Mouse (Mus musculus): ENCODE data around the gene Atp6v0e. TPM values are rescaled to one million over a fixed set of nuclear protein-coding genes. Genes with fewer than 3 reads are reported as not detected.

The Atp6v0e gene
- 10 to 100 TPM; 39.2 to 44.6 TPM for total RNA-seq (2021)
- long read RNA-seq, experiment 1, transcript Atp6v0e-202 (3 exons, 2,812 nt), result major isoform, 13 of 28 reads
- long read RNA-seq, experiment 1, transcript Atp6v0e-201 (4 exons, 823 nt), result minor isoform, 9 of 28 reads
- long read RNA-seq, experiment 1, partial matches to known transcripts, result 0 of 28 reads
- long read RNA-seq, experiment 1, other reads (novel, unspliced or antisense), result 4 of 28 reads
- long read RNA-seq, experiment 2, transcript Atp6v0e-201 (4 exons, 823 nt), result major isoform, 25 of 44 reads
- long read RNA-seq, experiment 2, transcript Atp6v0e-202 (3 exons, 2,812 nt), result minor isoform, 10 of 44 reads
- long read RNA-seq, experiment 2, partial matches to known transcripts, result 0 of 44 reads
- long read RNA-seq, experiment 2, other reads (novel, unspliced or antisense), result 7 of 44 reads

DNA sequence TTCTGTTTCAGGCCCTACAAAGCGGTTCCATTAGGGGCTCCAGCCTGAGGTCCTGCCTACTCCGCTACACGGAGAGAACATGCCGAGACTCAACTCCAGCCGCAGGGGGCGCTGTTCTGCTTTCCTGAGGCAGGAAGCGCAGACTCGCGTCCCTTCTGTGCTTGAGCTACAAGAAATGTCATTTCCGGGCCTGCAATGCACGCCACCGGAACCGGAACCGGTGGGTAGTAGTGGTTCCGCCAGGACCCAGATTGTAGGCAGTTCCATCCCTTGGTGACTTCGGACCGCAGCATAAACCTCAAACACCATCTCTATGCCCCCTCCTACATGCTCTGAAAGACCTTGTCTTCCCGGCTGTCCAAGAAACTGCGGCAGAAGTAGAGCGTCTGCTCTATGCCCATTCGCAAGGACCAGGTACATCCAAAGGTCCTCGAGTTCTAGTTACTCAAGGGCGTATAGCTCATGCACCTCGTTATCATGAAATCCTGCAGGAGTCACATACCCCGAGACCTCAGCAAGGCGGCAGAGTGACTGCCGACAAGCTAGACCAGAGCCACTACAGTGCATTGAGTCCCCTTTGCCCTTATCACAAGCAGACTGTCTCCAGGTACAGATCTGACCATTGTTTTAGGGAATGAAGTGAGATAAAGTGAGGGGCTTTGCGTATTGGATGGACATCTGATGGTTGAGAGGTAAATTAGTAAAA lies at the start of gene Atp6v0e:
Gene Atp6v0e (plus strand): TSS at position 254 of the 706 bp plus-strand sequence.
- DNase-seq (ENCODE audit: extremely low spot score in 1 of 2, low spot score in 2 of 2), result peak; percentile 92 to 94
- peak; percentile 97 for TF ChIP-seq CTCF (IDR thresholded peaks at IDR 0.05)
- Histone ChIP-seq H3K27ac (peak within 1 kb of the TSS; percentile 90), H3K4me3 (peak within 1 kb of the TSS; percentile 83)
- intact Hi-C loops (cut with DNase I), result loop anchor here (1.0 to 10.0 kb wide), 3 partner anchors 53 to 348 kb away; partner anchors contain the start of gene Bnip1

DNA sequence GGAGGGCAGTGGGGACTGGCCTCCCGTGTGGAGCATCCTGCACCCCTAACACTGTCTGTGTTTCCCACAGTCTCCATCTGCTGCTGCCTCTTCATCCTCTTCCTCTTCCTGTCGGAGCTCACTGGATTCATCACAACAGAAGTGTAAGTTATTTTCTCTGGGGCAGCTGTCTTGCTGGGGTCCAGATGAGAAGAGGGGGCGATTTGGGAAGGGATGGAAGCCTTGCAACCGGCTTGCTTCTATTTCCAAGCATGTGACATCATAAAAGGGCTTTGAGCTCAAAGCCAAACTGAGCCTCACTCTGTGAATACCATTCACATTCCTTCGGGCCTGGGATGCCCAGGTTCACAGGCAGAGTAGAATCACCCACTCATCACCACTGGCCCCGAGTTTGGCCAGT lies 48.7 kb upstream of the Atp6v0e start:
- peak overlapping the region; percentile 79 for H3K27ac ChIP-seq
- intact Hi-C loops (cut with DNase I), result no loop called here
- no peak for TF ChIP-seq CTCF (IDR thresholded peaks at IDR 0.05)
- no peak overlapping the region for H3K4me3 ChIP-seq
- DNase-seq (ENCODE audit: extremely low spot score in 1 of 2, low spot score in 2 of 2), result no peak

DNA sequence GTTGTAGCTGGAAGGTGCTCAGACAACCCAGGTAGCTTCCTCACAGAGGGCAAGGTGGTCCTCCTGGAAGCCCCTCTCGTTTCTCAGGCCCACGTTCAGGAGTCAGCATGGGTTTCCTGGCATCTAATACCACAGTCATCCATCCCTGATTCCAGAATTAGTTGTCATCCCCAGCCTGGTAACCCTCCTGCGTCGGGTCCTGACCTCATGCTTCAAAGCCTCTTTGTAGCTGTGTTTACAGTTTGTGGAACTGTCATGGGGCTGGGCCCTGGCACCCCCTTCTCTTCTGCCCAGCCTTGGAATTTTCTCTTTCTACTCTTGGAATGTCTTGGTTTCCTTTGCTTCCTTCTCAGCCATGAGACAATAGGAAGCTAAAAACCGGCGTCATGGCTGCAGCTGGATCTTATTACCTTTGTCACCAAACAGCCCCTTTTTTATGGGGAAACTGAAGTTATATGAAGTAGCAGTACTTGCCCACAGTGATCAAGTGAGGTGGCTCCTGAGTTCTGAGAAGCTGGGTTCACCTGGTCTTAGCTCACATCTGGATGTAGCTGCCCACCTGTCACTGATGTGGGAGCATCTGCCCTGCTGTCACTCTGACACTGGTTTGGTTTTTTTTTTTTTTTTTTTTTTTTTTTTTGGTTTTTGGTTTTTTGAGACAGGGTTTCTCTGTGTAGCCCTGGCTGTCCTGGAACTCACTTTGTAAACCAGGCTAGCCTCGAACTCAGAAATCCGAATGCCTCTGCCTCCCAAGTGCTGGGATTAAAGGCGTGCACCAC lies 48.1 kb upstream of the Atp6v0e start:
- TF ChIP-seq CTCF (IDR thresholded peaks at IDR 0.05), result no peak
- intact Hi-C loops (cut with DNase I), result no loop called here
- H3K27ac ChIP-seq, result peak overlapping the region; percentile 79
- DNase-seq (ENCODE audit: extremely low spot score in 1 of 2, low spot score in 2 of 2), result no peak
- H3K4me3 ChIP-seq, result no peak overlapping the region

DNA sequence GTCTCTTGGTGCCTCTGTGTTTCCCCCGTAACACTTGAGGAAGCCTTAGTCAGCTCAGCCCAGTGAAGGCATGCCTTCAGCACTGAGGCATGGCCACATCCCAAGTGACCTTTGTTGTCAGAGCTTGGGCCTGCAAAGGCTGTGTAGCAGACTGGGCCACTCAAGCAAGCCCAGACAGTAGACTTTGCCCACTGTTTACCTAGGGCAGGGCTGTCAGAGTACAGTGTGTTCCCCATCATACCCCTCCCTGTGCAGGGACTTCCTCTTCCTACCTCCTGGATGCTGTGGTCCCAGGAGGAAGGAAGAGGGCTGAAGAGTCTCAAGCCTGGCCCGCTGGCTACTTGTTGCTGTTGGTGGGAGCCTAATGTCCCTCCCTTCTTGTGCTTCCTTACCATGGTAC lies 46.3 kb upstream of the Atp6v0e start:
- no peak for TF ChIP-seq CTCF (IDR thresholded peaks at IDR 0.05)
- intact Hi-C loops (cut with DNase I), result no loop called here
- no peak overlapping the region for H3K4me3 ChIP-seq
- no peak for DNase-seq (ENCODE audit: extremely low spot score in 1 of 2, low spot score in 2 of 2)
- H3K27ac ChIP-seq, result peak overlapping the region; percentile 54; the same call in 1 of the 2 replicates

DNA sequence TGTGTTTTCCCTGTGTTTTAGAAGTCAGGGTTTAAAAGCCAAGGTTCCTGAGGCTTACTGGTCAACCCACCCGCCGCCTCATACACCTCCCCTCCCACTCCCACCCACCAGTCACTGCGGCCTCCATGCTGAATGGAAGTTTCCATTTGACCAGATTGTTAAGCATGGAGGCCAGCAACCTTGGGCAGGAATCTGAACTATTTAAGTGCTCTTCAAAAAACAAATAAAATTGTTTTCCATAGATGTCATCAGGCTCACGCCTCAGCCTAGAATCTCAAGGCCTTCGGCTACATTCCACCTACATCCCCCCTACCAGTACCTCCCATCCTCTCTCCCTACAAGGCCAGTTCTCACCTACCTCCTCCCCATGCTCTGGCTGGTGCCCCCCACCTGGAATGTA lies 44.5 kb upstream of the Atp6v0e start:
- intact Hi-C loops (cut with DNase I), result no loop called here
- Histone ChIP-seq H3K4me3 (no peak overlapping the region), H3K27ac (no peak overlapping the region)
- TF ChIP-seq CTCF (IDR thresholded peaks at IDR 0.05), result no peak
- DNase-seq (ENCODE audit: extremely low spot score in 1 of 2, low spot score in 2 of 2), result no peak

DNA sequence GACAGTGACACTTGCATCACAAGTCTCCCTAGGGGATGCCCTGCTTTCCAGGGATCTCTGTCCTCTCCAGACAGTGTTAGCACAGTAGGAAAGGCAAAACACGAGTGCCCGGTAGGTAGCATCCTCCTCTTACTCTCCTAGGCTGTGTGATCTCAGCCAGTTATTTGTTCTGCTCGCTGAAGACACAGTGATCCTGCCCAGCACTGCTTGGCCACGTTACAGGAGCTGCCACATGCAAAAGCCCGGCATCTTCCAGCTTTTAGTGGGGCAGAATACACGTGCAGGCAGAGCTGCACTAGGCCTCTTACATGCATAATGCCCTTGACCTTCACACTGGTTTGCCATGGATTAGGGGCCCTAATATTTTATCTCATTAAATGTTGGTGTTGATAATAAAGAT lies 43.5 kb upstream of the Atp6v0e start:
- DNase-seq (ENCODE audit: extremely low spot score in 1 of 2, low spot score in 2 of 2), result no peak
- no peak for TF ChIP-seq CTCF (IDR thresholded peaks at IDR 0.05)
- Histone ChIP-seq H3K4me3 (no peak overlapping the region), H3K27ac (peak overlapping the region; percentile 53)
- intact Hi-C loops (cut with DNase I), result no loop called here

DNA sequence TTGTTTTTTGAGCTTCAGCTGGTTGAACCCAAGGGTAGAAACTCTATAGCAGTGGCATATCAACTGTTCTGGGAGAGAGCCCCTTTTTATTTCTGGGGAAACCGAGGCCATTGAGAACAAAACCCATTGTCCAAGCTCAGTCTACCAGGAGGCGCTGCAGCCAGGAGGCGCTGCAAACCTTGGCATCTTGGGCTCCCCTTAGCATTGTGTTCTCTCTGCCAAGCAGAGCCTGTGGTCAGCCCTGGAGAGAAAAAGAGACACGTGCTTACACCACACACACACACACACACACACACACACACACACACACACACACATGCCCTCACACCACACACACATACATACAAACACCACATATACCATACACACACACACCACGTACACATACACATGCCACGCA lies 42.7 kb upstream of the Atp6v0e start:
- no peak for DNase-seq (ENCODE audit: extremely low spot score in 1 of 2, low spot score in 2 of 2)
- H3K27ac ChIP-seq, result peak overlapping the region; percentile 91
- intact Hi-C loops (cut with DNase I), result no loop called here
- H3K4me3 ChIP-seq, result no peak overlapping the region
- peak; percentile 9; the same call in 1 of the 2 replicates for TF ChIP-seq CTCF (IDR thresholded peaks at IDR 0.05)

DNA sequence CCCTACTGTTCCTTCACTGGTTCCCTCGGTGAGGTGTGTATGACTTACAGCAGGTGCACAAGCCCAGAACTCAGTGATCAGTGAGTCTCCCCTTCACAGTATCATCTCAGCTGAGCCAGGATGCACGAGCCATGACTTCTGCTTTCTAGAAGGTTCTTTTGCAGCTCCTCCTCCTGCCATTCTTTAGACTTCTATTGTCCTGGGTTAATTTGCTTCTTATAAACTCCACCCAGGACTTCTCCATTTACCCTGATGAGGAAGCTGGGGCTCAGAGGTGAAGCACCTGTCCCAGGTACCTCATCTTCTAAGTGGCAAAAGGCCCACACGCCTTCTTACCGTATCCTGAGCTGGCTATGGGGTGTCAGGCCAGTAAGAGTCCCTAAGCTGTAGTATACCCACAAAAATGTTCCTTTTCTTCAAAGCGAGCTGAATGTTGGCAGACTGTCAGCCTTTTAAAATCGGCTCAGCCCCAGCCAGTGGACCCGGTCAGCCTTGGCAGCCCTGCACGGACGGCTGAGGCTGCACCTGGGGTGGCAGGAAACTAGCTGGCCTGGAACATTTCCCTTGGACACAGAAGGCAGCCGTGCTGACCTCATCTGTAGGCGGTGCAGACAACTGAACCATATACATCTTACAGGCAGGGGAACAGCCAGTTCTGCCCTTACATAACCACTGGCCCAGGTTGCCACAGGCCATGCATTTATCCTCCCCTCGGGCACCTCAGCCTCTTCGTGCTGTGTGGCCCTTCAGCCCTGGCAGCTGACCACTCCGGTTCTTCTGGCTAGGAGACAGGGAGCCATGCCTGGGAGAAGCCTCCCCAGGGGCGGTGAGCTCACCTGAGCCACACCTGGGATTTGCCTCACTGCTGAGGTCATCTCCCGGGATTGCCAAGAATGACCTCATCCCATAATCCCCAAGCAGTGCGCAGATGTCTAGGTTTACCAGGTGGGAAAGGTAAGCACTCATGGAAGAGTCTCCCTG lies 42.0 kb upstream of the Atp6v0e start:
- no peak for TF ChIP-seq CTCF (IDR thresholded peaks at IDR 0.05)
- Histone ChIP-seq H3K27ac (peak overlapping the region; percentile 91), H3K4me3 (no peak overlapping the region)
- peak in 1 of 2 experiments; percentile 44 for DNase-seq (ENCODE audit: extremely low spot score in 1 of 2, low spot score in 2 of 2)
- intact Hi-C loops (cut with DNase I), result no loop called here

DNA sequence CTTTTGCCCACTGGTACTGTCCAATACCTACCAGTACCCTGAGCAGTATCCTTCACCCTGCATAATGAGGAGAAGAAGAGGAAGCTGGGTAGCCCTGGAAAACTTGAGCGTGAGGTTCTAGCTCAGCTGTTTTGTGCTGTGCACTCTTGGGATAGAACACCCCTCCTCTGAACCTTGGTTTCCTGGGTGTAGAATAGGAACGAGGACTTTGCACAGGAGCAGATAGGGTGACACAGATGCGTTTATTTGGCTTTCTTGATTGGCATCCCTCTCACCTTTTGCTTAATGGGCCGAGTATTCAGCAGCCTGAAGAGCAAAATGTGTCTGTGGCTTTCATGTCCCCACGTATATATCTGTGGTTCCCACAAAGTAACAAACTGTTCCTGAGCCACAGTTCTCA lies 41.1 kb upstream of the Atp6v0e start:
- DNase-seq (ENCODE audit: extremely low spot score in 1 of 2, low spot score in 2 of 2), result no peak
- TF ChIP-seq CTCF (IDR thresholded peaks at IDR 0.05), result no peak
- H3K4me3 ChIP-seq, result no peak overlapping the region
- H3K27ac ChIP-seq, result peak overlapping the region; percentile 91
- intact Hi-C loops (cut with DNase I), result no loop called here

DNA sequence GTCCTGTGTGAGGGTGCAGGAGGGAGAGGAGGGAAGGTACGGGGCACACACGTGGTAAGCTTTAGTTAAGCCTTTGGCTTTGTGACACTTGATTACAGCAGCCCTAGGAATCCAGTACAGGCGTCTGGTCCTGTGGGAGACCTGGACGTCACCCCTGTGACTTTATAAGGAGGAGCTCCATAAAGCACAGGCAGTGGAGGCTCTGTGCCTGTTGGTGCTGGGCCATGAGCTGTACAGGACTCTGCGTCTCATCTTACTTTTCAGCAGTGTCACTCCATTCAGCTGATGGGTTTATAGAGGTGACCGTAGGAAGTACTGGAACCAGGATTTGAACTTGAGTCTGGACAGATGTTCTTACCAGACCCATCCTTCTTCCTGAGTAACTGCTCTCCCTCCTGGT lies 39.0 kb upstream of the Atp6v0e start:
- Histone ChIP-seq H3K4me3 (no peak overlapping the region), H3K27ac (no peak overlapping the region)
- intact Hi-C loops (cut with DNase I), result no loop called here
- no peak for DNase-seq (ENCODE audit: extremely low spot score in 1 of 2, low spot score in 2 of 2)
- no peak for TF ChIP-seq CTCF (IDR thresholded peaks at IDR 0.05)

DNA sequence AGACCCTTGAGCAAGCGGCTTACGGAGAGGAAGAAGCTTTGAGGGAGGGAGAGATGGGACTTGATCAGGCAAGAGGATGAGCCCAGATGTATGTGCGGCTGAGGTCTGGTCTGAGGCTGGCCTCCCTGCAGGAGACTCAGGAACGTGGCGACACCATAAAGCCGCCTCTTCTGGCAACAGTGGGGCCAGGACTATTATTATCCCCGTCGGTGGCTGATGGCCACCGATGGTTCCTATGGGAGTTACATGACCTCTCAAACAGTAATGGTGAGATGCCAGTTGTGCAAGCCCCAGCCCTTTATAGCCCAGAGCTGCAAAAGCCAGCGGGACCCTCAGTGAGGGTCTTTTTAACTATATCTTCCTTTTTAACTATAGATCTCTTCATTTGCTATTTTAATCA lies 38.0 kb upstream of the Atp6v0e start:
- intact Hi-C loops (cut with DNase I), result no loop called here
- H3K4me3 ChIP-seq, result no peak overlapping the region
- no peak overlapping the region for H3K27ac ChIP-seq
- no peak for TF ChIP-seq CTCF (IDR thresholded peaks at IDR 0.05)
- no peak for DNase-seq (ENCODE audit: extremely low spot score in 1 of 2, low spot score in 2 of 2)
